Mouse (Mus musculus) colon, adult 2 months (tissue): Measurements from ENCODE around the gene Dus1l. TPM values are rescaled to one million over a fixed set of nuclear protein-coding genes. Genes with fewer than 3 reads are reported as not detected.

Source experiments
- polyA plus RNA-seq: library from polyadenylated mRNA; depleted of rRNA; stranded (reverse); fragments of >200 nt; gene quantifications from 2 replicates; pipeline ENCODE4 v1.2.3, GENCODE M21; 2012; rRNA removed

Dus1l gene
- 36.2 and 39.8 TPM in 2 replicates for polyA plus RNA-seq

DNA sequence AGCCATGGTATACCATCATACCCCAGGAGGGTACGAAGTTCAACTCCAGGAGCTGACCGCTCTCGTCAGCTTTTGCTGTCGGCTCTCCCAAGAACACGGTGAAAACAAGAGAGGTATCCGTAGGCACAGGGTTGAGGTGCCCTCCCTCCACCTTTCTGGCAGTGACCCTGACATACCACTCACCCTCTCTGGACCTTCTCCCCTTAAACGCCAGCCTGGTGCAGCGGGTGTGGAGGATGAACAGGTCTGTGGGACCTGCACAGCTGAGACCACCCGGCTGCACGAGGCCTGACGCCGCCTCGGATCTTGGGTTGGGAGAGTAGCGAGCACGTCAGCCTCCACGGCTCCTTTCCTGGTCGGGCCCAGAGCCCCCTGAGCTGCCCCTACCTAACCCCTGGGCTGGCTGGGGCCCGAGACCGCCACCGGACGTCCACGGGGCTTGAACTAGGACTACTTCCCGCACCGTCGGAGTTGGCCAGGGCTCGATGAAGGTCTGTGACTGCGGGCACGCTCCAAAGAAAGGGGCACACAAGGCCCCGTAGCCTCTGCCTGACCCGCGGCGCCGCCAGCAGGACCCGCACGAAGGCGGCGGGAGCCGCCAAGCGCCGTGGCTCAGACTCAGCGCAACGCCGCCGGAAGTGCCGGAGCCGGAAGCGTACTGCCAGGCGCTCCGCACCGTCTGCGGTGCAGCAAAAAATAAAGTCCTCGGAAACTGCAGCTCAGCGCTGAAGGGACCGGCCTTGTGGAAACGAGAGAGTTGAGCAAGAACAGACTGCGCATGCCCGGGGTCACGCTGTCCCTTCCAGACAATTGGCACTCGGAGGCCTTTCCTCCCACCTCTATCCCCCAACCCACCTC lies at the start of gene Dus1l:
Gene Dus1l (minus strand): TSS at position 648 of the 858 bp plus-strand sequence.

DNA sequence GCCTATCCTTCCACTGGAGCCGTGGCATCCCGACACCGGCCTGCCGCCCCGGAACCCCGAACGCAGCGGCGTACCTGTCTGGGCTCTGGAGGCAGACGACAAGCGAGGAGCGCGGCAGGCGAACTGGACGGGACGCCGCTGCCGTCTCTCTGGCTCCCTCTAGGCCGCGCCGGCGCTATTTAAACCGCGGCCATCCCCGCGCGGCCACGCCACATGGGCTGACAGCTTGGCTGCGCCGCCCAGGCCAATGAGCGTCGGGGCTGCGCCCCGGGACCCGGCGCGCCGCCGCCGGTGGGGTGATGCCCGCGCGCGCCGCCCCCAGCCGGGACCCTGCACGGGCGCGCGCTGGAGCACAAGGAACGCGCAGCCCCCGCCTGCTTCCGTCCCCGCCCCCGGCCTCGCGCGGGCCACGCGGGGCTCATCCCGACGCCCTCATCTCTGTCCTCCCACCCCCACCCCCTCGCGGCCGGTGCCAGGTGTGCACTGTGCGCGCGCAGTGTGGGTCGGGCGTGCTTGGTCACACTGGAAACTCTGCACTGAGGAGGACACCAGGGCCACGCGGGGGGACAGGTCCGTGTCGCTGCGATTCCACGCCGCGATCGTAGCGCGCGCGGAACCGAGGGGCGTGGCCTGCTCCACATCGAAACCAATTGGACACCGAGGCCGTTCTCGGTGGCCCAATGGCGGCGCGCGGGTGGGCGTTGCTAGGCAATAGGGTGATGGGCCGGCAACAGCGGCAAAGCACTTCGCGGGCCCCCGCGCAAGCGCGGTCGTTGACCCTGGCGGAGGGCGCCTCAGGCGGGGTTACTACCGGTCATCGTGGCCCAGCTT lies 28.0 kb upstream of the Dus1l start, which contains the start of gene Fasn:
Gene Fasn (minus strand): TSS at position 592 of the 831 bp plus-strand sequence.

DNA sequence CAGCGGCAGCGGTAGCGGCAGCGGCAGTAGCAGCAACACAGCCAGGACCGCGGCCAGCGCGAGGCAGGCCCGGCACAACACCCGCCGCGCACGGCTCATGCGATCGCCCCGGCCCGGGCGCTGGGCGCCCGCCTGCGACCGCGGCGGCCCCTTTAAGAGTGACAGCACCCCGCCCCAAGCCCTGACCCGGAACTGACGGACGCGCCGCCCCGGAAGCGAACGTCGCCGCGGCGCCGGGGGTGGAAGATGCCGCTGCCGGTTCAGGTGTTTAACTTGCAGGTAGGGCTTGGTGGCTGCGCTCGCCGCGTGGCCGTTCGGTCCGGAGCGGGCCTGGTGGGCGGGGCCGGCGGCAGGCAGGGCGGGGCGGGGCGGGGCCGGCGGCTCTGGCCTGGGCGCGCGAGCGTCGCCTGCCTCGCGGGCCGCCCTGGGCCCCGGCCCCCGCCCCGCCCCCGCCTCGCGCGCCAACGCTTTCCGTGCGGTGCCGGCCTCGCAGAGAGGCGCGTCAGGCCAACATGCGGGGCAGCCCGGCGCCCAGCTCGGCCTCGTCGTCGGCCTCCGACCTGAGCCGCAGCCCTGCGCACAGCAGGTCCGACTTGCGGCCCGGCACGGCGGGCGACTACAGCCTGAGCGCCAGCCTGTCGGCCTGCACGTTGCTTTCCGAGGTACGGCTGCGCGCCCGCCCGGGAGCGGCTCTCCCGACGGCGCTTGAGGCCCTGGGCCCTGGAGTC lies 12.0 kb downstream of the Dus1l start, which contains the start of the genes Rfng and Gps1:
Gene Rfng (minus strand): TSS at position 144 of the 728 bp plus-strand sequence.
Gene Gps1 (plus strand): TSS at position 209 of the 728 bp plus-strand sequence.

DNA sequence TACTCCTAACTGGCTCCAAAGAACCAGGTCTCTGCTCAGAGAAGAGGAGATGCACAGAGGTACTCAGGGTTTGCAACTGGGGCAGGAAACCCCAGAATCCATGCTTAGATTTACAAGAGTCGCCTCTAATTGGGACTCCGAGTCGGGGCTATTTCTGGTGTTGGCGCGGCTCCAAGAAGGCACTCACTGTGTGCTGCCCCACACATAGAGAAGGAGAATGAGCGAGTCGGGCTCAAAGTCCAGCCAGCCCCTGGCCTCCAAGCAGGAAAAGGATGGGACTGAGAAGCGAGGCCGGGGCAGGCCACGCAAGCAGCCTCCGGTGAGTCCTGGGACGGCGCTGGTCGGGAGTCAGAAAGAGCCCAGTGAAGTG lies 33.5 kb downstream of the Dus1l start, which contains the start of gene Hmga1b:
Gene Hmga1b (plus strand): TSS at position 123 of the 370 bp plus-strand sequence.

Other genes with a start within 250 kb of the Dus1l start
- gene Mcrip1, start 246.7 kb downstream of the Dus1l start, polyA plus RNA-seq: 51.3 and 59.4 TPM in 2 replicates
- gene Ppp1r27, start 245.3 kb downstream of the Dus1l start, polyA plus RNA-seq: 0.22 TPM in 1 of 2 replicates, not detected in the other
- gene P4hb, start 223.2 kb downstream of the Dus1l start, polyA plus RNA-seq: 238 and 254 TPM in 2 replicates
- 643 and 823 TPM in 2 replicates for gene Arhgdia, start 214.8 kb downstream of the Dus1l start, polyA plus RNA-seq
- 25.4 and 31.6 TPM in 2 replicates for gene Alyref, start 198.0 kb downstream of the Dus1l start, polyA plus RNA-seq
- gene Anapc11, start 198.0 kb downstream of the Dus1l start, polyA plus RNA-seq: 119 and 133 TPM in 2 replicates
- gene Npb, start 187.9 kb downstream of the Dus1l start, polyA plus RNA-seq: 5.5 and 6.3 TPM in 2 replicates
- gene Pcyt2, start 178.5 kb downstream of the Dus1l start, polyA plus RNA-seq: 325 and 389 TPM in 2 replicates
- gene Sirt7, start 171.2 kb downstream of the Dus1l start, polyA plus RNA-seq: 109 and 125 TPM in 2 replicates
- 32.4 and 38.3 TPM in 2 replicates for gene Mafg, start 162.8 kb downstream of the Dus1l start, polyA plus RNA-seq
- gene Pycr1, start 152.6 kb downstream of the Dus1l start, polyA plus RNA-seq: 30.3 and 39.3 TPM in 2 replicates
- gene Myadml2, start 148.2 kb downstream of the Dus1l start, polyA plus RNA-seq: 0.13 and 0.42 TPM in 2 replicates
- gene Notum, start 135.2 kb downstream of the Dus1l start, polyA plus RNA-seq: 0.80 and 0.83 TPM in 2 replicates
- gene Aspscr1, start 123.4 kb downstream of the Dus1l start, polyA plus RNA-seq: 93.2 and 102 TPM in 2 replicates
- gene Cenpx, start 82.7 kb downstream of the Dus1l start, polyA plus RNA-seq: 73.6 and 85.1 TPM in 2 replicates
- 39.0 and 42.1 TPM in 2 replicates for gene Lrrc45, start 82.5 kb downstream of the Dus1l start, polyA plus RNA-seq
- 18.7 and 26.9 TPM in 2 replicates for gene Rac3, start 74.9 kb downstream of the Dus1l start, polyA plus RNA-seq
- 198 and 220 TPM in 2 replicates for gene Dcxr, start 69.1 kb downstream of the Dus1l start, polyA plus RNA-seq
- gene Cbr2, start 64.3 kb downstream of the Dus1l start, polyA plus RNA-seq: 100 and 126 TPM in 2 replicates
- gene Hmga1b, start 33.6 kb downstream of the Dus1l start, polyA plus RNA-seq: 1.5 and 3.1 TPM in 2 replicates
- 61.7 and 67.2 TPM in 2 replicates for gene Rfng, start 12.2 kb downstream of the Dus1l start, polyA plus RNA-seq
- gene Gps1, start 12.1 kb downstream of the Dus1l start, polyA plus RNA-seq: 119 and 127 TPM in 2 replicates
- 355 and 470 TPM in 2 replicates for gene Fasn, start 28.1 kb upstream of the Dus1l start, polyA plus RNA-seq
- 1.3 and 1.5 TPM in 2 replicates for gene Ccdc57, start 136.5 kb upstream of the Dus1l start, polyA plus RNA-seq
- gene Slc16a3, start 152.1 kb upstream of the Dus1l start, polyA plus RNA-seq: 14.8 and 25.6 TPM in 2 replicates
- 67.9 and 71.9 TPM in 2 replicates for gene Csnk1d, start 194.9 kb upstream of the Dus1l start, polyA plus RNA-seq
- gene Cd7, start 243.0 kb upstream of the Dus1l start, polyA plus RNA-seq: 3.4 and 9.3 TPM in 2 replicates